In genomic region chr11:87110172-87110909, GRCm38 (mm10) we compare ENCODE assay signal across 8 mouse cellular contexts. TPM values are rescaled to one million over a fixed set of nuclear protein-coding genes. Genes with fewer than 3 reads are reported as not detected.
DNase-seq lines count a peak whose midpoint lies in the region; ATAC-seq and TF ChIP-seq lines count a peak whose summit lies in the region.

No protein-coding gene starts in this region.

- no peaks in the 10 kb centered on the region; the same call in 1 of the 2 replicates for H3K4me1 ChIP-seq in lung, postnatal 0 days (ENCODE audit: insufficient read depth, low read depth, low read length)
- H3K4me1 ChIP-seq in forebrain, embryonic 11.5 days (replicated peaks; ENCODE audit: control insufficient read depth, insufficient read depth, low read length): peaks cover 2% of the 10 kb centered on the region; the same call in 1 of the 2 replicates
- 0 out of 2 replicates have a peak, but pooled peaks cover 5% of the 10 kb centered on the region for H3K4me1 ChIP-seq in limb, embryonic 11.5 days (ENCODE audit: control insufficient read depth, insufficient read depth, low read length)
- H3K4me1 ChIP-seq in olfactory bulb, adult 2 months (ENCODE audit: control insufficient read depth, insufficient read depth, low read length): no peaks in the 10 kb centered on the region

- no peak for TF ChIP-seq CTCF in lung, postnatal 0 days (IDR thresholded peaks at IDR 0.05)
- no peak for TF ChIP-seq CTCF in olfactory bulb, adult 2 months (IDR thresholded peaks at IDR 0.05; ENCODE audit: insufficient read depth, low read depth, low read length)

- H3K36me3 ChIP-seq in lung, postnatal 0 days (ENCODE audit: insufficient read depth, low read length): no peaks in the 10 kb centered on the region
- H3K36me3 ChIP-seq in forebrain, embryonic 11.5 days (ENCODE audit: control insufficient read depth, insufficient read depth, low read length): peaks cover 3% of the 10 kb centered on the region; the same call in 1 of the 2 replicates
- peaks cover 13% of the 10 kb centered on the region for H3K36me3 ChIP-seq in limb, embryonic 11.5 days (ENCODE audit: control insufficient read depth, insufficient read depth, low read length)

- no peak for DNase-seq in lung, postnatal 0 days (ENCODE audit: low spot score)
- no peak for DNase-seq in lung, postnatal 4 days
- DNase-seq in forebrain, embryonic 11.5 days (ENCODE audit: low spot score): no peak
- no peak for DNase-seq in limb, embryonic 11.5 days (ENCODE audit: low spot score)
- DNase-seq in gastrocnemius, postnatal 25 days: no peak
- no peak for DNase-seq in urinary bladder, postnatal 25 days (ENCODE audit: low spot score)
- DNase-seq in gastrocnemius, adult 8-10 months (ENCODE audit: low spot score in 2 of 2): no peak

- no peak for TF ChIP-seq POLR2A in olfactory bulb, adult 2 months (IDR thresholded peaks at IDR 0.05; ENCODE audit: insufficient read depth, low read depth, low read length)

- TF ChIP-seq EP300 in lung, postnatal 0 days (IDR thresholded peaks at IDR 0.05): no peak

- H3K4me3 ChIP-seq in lung, postnatal 0 days (ENCODE audit: low read depth, low read length): peak overlapping the region; percentile 74
- peak overlapping the region; percentile 87 for H3K4me3 ChIP-seq in forebrain, embryonic 11.5 days (ENCODE audit: low read depth, low read length)
- peak overlapping the region; percentile 98 for H3K4me3 ChIP-seq in limb, embryonic 11.5 days (ENCODE audit: low read depth, low read length)
- H3K4me3 ChIP-seq in olfactory bulb, adult 2 months (ENCODE audit: insufficient read depth, low read depth, low read length): peak overlapping the region; percentile 88

- WGBS in lung, postnatal 0 days: 4% methylated on average over 9 of the region's 9 CpGs
- 7% methylated on average over 9 of the region's 9 CpGs for WGBS in forebrain, embryonic 11.5 days
- 10% methylated on average over 9 of the region's 9 CpGs for WGBS in limb, embryonic 11.5 days
- WGBS in olfactory bulb, adult 2 months: 4% methylated on average over 9 of the region's 9 CpGs

- no peak for ATAC-seq in lung, postnatal 0 days
- ATAC-seq in forebrain, embryonic 11.5 days (replicated peaks; ENCODE audit: low FRiP score): no peak
- ATAC-seq in limb, embryonic 11.5 days (ENCODE audit: insufficient number of reproducible peaks, low FRiP score, low TSS enrichment, low read depth): no peak

- no peaks in the 10 kb centered on the region for H3K9me3 ChIP-seq in lung, postnatal 0 days (ENCODE audit: low read length)
- H3K9me3 ChIP-seq in forebrain, embryonic 11.5 days (ENCODE audit: control insufficient read depth, low read length): no peaks in the 10 kb centered on the region
- H3K9me3 ChIP-seq in limb, embryonic 11.5 days (ENCODE audit: control insufficient read depth, low read length): no peaks in the 10 kb centered on the region

- peak overlapping the region; percentile 85 for H3K4me2 ChIP-seq in lung, postnatal 0 days (replicated peaks; ENCODE audit: low read depth, low read length)
- peak overlapping the region; percentile 52 for H3K4me2 ChIP-seq in forebrain, embryonic 11.5 days (ENCODE audit: low read depth, low read length, severe bottlenecking)
- peak overlapping the region; percentile 43 for H3K4me2 ChIP-seq in limb, embryonic 11.5 days (ENCODE audit: low read depth, severe bottlenecking)

- H3K9ac ChIP-seq in lung, postnatal 0 days (replicated peaks; ENCODE audit: low read depth): peak overlapping the region; percentile 43; the same call in 1 of the 2 replicates
- peak overlapping the region; percentile 99 for H3K9ac ChIP-seq in forebrain, embryonic 11.5 days (ENCODE audit: low read length)
- peak overlapping the region; percentile 100 for H3K9ac ChIP-seq in limb, embryonic 11.5 days (ENCODE audit: low read length)

- H3K27me3 ChIP-seq in lung, postnatal 0 days (replicated peaks; ENCODE audit: insufficient read depth, low read length): no peaks in the 10 kb centered on the region
- no peaks in the 10 kb centered on the region for H3K27me3 ChIP-seq in forebrain, embryonic 11.5 days (ENCODE audit: control insufficient read depth, insufficient read depth, low read length)
- no peaks in the 10 kb centered on the region for H3K27me3 ChIP-seq in limb, embryonic 11.5 days (ENCODE audit: control insufficient read depth, insufficient read depth, low read length)

- H3K27ac ChIP-seq in lung, postnatal 0 days (ENCODE audit: low read length): peak overlapping the region; percentile 85; the same call in 1 of the 2 replicates
- peak overlapping the region; percentile 96 for H3K27ac ChIP-seq in forebrain, embryonic 11.5 days (ENCODE audit: low read depth, low read length)
- H3K27ac ChIP-seq in limb, embryonic 11.5 days (replicated peaks; ENCODE audit: low read depth, low read length): peak overlapping the region; percentile 96
- H3K27ac ChIP-seq in olfactory bulb, adult 2 months (ENCODE audit: insufficient read depth, low read depth, low read length): no peak overlapping the region

RNA-seq across cellular contexts. Expression of gene Ska2, which starts 1.3 kb away (rescaled TPM):
- polyA plus RNA-seq in lung, postnatal 0 days (2015; fragmentation: Nextera tagmentation; extraction: Ambion mirVana): 12.7 and 13.4 TPM in 2 replicates
- 122 and 142 TPM in 2 replicates for polyA plus RNA-seq in forebrain, embryonic 11.5 days (2014; fragmentation: Nextera tagmentation; extraction: Ambion mirVana)
- 120 and 123 TPM in 2 replicates for polyA plus RNA-seq in limb, embryonic 11.5 days (2014; fragmentation: Nextera tagmentation; extraction: Ambion mirVana)
- not detected in 2 replicates for polyA plus RNA-seq in olfactory bulb, adult 2 months (2012; ENCODE audit: insufficient read depth, insufficient read length, low replicate concordance, missing spikeins)
- 1 to 10 TPM; 3.7 to 3.9 TPM for total RNA-seq in gastrocnemius, postnatal 25 days (2021)
- total RNA-seq in gastrocnemius, adult 8-10 months (2022): 1 to 10 TPM; 3.1 to 7.4 (median 4.3) TPM

RNA-seq across cellular contexts. Expression of gene Prr11, which starts 1.8 kb away (rescaled TPM):
- 0.36 and 0.55 TPM in 2 replicates for polyA plus RNA-seq in lung, postnatal 0 days (2015; fragmentation: Nextera tagmentation; extraction: Ambion mirVana)
- polyA plus RNA-seq in forebrain, embryonic 11.5 days (2014; fragmentation: Nextera tagmentation; extraction: Ambion mirVana): 23.1 and 23.8 TPM in 2 replicates
- 18.9 and 21.0 TPM in 2 replicates for polyA plus RNA-seq in limb, embryonic 11.5 days (2014; fragmentation: Nextera tagmentation; extraction: Ambion mirVana)
- polyA plus RNA-seq in olfactory bulb, adult 2 months (2012; ENCODE audit: insufficient read depth, insufficient read length, low replicate concordance, missing spikeins): not detected in 2 replicates
- total RNA-seq in gastrocnemius, postnatal 25 days (2021): under 1 TPM; 0.36 to 0.51 TPM
- under 1 TPM; 0.10 to 0.15 (median 0.11) TPM for total RNA-seq in gastrocnemius, adult 8-10 months (2022)

RNA-seq across cellular contexts. Expression of gene Trim37, which starts 16.5 kb away (rescaled TPM):
- polyA plus RNA-seq in lung, postnatal 0 days (2015; fragmentation: Nextera tagmentation; extraction: Ambion mirVana): 11.0 and 11.1 TPM in 2 replicates
- polyA plus RNA-seq in forebrain, embryonic 11.5 days (2014; fragmentation: Nextera tagmentation; extraction: Ambion mirVana): 97.3 and 106 TPM in 2 replicates
- polyA plus RNA-seq in limb, embryonic 11.5 days (2014; fragmentation: Nextera tagmentation; extraction: Ambion mirVana): 39.1 and 39.5 TPM in 2 replicates
- polyA plus RNA-seq in olfactory bulb, adult 2 months (2012; ENCODE audit: insufficient read depth, insufficient read length, low replicate concordance, missing spikeins): 151 TPM in 1 of 2 replicates, not detected in the other
- total RNA-seq in gastrocnemius, postnatal 25 days (2021): 1 to 10 TPM; 2.7 to 3.6 TPM
- 1 to 10 TPM; 3.5 to 5.7 (median 4.2) TPM for total RNA-seq in gastrocnemius, adult 8-10 months (2022)

RNA-seq across cellular contexts. Expression of gene Smg8, which starts 23.8 kb away (rescaled TPM):
- 10.8 and 10.9 TPM in 2 replicates for polyA plus RNA-seq in lung, postnatal 0 days (2015; fragmentation: Nextera tagmentation; extraction: Ambion mirVana)
- 28.3 and 28.9 TPM in 2 replicates for polyA plus RNA-seq in forebrain, embryonic 11.5 days (2014; fragmentation: Nextera tagmentation; extraction: Ambion mirVana)
- polyA plus RNA-seq in limb, embryonic 11.5 days (2014; fragmentation: Nextera tagmentation; extraction: Ambion mirVana): 33.4 and 35.2 TPM in 2 replicates
- polyA plus RNA-seq in olfactory bulb, adult 2 months (2012; ENCODE audit: insufficient read depth, insufficient read length, low replicate concordance, missing spikeins): not detected in 2 replicates
- total RNA-seq in gastrocnemius, postnatal 25 days (2021): 1 to 10 TPM; 6.7 to 7.2 TPM
- 1 to 10 TPM; 7.9 to 9.6 (median 9.1) TPM for total RNA-seq in gastrocnemius, adult 8-10 months (2022)

RNA-seq across cellular contexts. Expression of gene Gdpd1, which starts 36.5 kb away (rescaled TPM):
- 47.7 and 66.5 TPM in 2 replicates for polyA plus RNA-seq in lung, postnatal 0 days (2015; fragmentation: Nextera tagmentation; extraction: Ambion mirVana)
- polyA plus RNA-seq in forebrain, embryonic 11.5 days (2014; fragmentation: Nextera tagmentation; extraction: Ambion mirVana): 74.6 and 77.7 TPM in 2 replicates
- 25.6 and 27.1 TPM in 2 replicates for polyA plus RNA-seq in limb, embryonic 11.5 days (2014; fragmentation: Nextera tagmentation; extraction: Ambion mirVana)
- not detected in 2 replicates for polyA plus RNA-seq in olfactory bulb, adult 2 months (2012; ENCODE audit: insufficient read depth, insufficient read length, low replicate concordance, missing spikeins)
- 1 to 10 TPM; 3.5 to 4.2 TPM for total RNA-seq in gastrocnemius, postnatal 25 days (2021)
- total RNA-seq in gastrocnemius, adult 8-10 months (2022): 1 to 10 TPM; 3.6 to 4.5 (median 3.8) TPM

Comparison
In these comparisons a context has a peak if more than half of its experiments do, and no peak if none do; other contexts are left out.
1. H3K9ac ChIP-seq: peak in every context shown above with its lines; median percentile 100 in limb, embryonic 11.5 days; 99 in forebrain, embryonic 11.5 days; 43 in lung, postnatal 0 days.